Mouse (Mus musculus): ENCODE measurements around the gene Wrb.
"Not testable (repeated sequence)": the region's sequence is repeated elsewhere in the genome, so short reads cannot be mapped to it uniquely, and the experiment has no call there.

Gene Wrb

GRCm38 (mm10) chr16:96145110-96145800 lies at the start of gene Wrb:
Wrb (plus strand) TSS chr16:96145407.
- DNase-seq (ENCODE audit: low spot score): peak; percentile 100

GRCm38 (mm10) chr16:96095966-96096365 lies 49.2 kb upstream of the Wrb start:
- no peak for DNase-seq (ENCODE audit: low spot score)

- DNase-seq (ENCODE audit: low spot score): not testable (repeated sequence)
These were observed 47.4 kb upstream of the Wrb start for GRCm38 (mm10) chr16:96097811-96098210.

- DNase-seq (ENCODE audit: low spot score): peak; percentile 61
These were observed 42.2 kb upstream of the Wrb start for GRCm38 (mm10) chr16:96103036-96103435.

- no peak for DNase-seq (ENCODE audit: low spot score)
These were observed 35.5 kb upstream of the Wrb start for GRCm38 (mm10) chr16:96109673-96110072.

GRCm38 (mm10) chr16:96110655-96111345 lies 34.4 kb upstream of the Wrb start:
- DNase-seq (ENCODE audit: low spot score): no peak

GRCm38 (mm10) chr16:96112769-96113168 lies 32.4 kb upstream of the Wrb start:
- no peak for DNase-seq (ENCODE audit: low spot score)

- DNase-seq (ENCODE audit: low spot score): no peak
These were observed 30.5 kb upstream of the Wrb start for GRCm38 (mm10) chr16:96114729-96115128.

- no peak for DNase-seq (ENCODE audit: low spot score)
These were observed 25.1 kb upstream of the Wrb start for GRCm38 (mm10) chr16:96120022-96120623.

- DNase-seq (ENCODE audit: low spot score): peak; percentile 62
These were observed 18.5 kb upstream of the Wrb start for GRCm38 (mm10) chr16:96126684-96127171.

GRCm38 (mm10) chr16:96127288-96127656 lies 17.9 kb upstream of the Wrb start:
- no peak for DNase-seq (ENCODE audit: low spot score)

GRCm38 (mm10) chr16:96127657-96128344 lies 17.4 kb upstream of the Wrb start, which contains the start of gene Hmgn1:
Hmgn1 (minus strand) TSS chr16:96127729.
- DNase-seq (ENCODE audit: low spot score): peak; percentile 97

GRCm38 (mm10) chr16:96128466-96128865 lies 16.7 kb upstream of the Wrb start:
- DNase-seq (ENCODE audit: low spot score): peak; percentile 40

GRCm38 (mm10) chr16:96144748-96145109 lies 478 bp upstream of the Wrb start:
- DNase-seq (ENCODE audit: low spot score): not testable (repeated sequence)

GRCm38 (mm10) chr16:96145814-96146213 lies 607 bp downstream of the Wrb start:
- DNase-seq (ENCODE audit: low spot score): no peak

- DNase-seq (ENCODE audit: low spot score): no peak
These were observed 3.6 kb downstream of the Wrb start for GRCm38 (mm10) chr16:96148834-96149233.

- no peak for DNase-seq (ENCODE audit: low spot score)
These were observed 4.1 kb downstream of the Wrb start for GRCm38 (mm10) chr16:96149311-96149710.

- no peak for DNase-seq (ENCODE audit: low spot score)
These were observed 5.8 kb downstream of the Wrb start for GRCm38 (mm10) chr16:96150995-96151394.

- DNase-seq (ENCODE audit: low spot score): peak; percentile 83
These were observed 6.3 kb downstream of the Wrb start for GRCm38 (mm10) chr16:96151551-96151950.

- no peak for DNase-seq (ENCODE audit: low spot score)
These were observed 9.3 kb downstream of the Wrb start for GRCm38 (mm10) chr16:96154476-96154875.

- DNase-seq (ENCODE audit: low spot score): no peak
These were observed 10.8 kb downstream of the Wrb start for GRCm38 (mm10) chr16:96156019-96156418.

- no peak for DNase-seq (ENCODE audit: low spot score)
These were observed 12.0 kb downstream of the Wrb start for GRCm38 (mm10) chr16:96157171-96157570.

All from embryo, embryonic 10.5 days (tissue).